Mouse (Mus musculus): ENCODE data around the gene Fuom.

The Fuom gene

DNA sequence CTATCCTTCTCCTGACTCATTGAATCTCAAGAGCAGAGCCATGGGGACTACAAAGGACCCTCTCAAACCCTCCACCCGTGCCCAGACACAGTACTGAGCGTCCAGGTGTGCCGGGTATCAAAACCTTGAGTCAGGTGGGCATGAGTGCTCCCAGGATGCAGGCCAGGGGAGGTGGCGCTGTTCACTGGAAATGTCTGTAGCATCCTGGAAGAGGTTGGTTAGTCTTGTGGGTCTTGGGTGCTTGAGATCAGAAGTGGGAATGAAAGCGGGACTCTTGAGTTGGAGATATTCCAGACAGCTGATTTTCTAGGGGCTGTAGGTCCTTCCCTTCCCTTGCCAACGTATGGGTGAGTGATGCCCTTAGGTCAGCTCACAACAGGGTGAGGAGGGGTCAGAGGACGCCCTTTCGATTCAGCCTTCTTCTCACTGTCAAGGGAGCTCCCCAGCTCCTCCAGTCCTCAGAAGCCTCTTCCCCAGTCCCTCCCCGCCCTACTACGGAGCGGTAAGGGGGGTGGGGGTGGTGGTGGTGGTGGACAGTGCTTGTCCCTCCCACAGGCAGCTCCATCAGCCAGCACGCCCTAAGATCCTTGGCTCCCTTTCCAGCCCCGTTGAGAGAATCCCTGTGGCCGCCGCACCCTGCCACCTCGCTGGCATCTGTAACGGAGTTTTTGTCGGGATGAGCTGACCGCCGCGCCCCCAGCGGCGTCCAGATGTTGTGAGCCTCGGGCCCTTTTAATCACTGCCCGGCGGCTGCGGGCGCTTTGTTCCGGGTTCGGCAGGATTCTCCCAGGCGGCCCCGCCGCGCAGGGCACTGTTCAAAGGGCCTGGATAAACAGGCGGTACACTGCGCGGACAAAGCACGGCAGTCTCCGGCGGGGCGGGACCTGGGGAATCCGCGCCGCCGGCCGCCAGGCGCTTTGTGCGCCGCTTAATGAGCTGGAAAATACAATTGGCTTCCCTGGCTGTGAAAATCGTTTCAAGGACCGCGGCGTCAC lies 44.5 kb downstream of the Fuom start:
- peak; percentile 56 for DNase-seq (ENCODE audit: low spot score)

- DNase-seq (ENCODE audit: low spot score) = no peak
These were observed 48.1 kb downstream of the Fuom start for GRCm38 (mm10) chr7:140054124-140054523.

DNA sequence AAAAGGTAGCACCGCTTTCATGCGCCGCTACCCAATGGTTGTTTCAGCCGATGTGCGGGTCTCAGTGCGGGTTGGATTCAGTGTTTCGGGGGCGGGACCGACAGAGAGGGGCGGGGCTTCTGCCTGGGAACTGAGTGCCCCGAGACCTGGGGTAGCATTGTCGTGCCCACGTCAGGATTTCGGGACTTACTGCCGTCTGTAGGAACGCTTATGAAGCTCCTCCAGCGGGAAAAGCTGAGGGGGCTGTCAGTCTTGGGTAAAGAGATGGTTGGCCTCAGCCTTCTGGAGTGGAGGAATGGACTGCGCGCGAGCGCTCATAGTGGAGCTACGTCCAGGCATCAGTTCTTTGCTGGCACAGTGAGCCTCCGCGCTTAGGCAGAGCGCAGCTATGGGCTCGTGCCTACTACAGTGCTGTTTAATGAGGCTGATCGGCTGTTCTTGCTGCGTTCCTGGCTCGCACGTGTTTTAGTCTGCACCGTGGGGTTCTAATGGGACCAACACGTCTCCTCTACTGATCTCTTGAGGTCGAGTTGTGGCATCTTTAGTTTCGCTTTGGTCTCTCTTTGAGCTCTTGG lies 53.0 kb downstream of the Fuom start:
- DNase-seq (ENCODE audit: low spot score) = peak; percentile 57

DNA sequence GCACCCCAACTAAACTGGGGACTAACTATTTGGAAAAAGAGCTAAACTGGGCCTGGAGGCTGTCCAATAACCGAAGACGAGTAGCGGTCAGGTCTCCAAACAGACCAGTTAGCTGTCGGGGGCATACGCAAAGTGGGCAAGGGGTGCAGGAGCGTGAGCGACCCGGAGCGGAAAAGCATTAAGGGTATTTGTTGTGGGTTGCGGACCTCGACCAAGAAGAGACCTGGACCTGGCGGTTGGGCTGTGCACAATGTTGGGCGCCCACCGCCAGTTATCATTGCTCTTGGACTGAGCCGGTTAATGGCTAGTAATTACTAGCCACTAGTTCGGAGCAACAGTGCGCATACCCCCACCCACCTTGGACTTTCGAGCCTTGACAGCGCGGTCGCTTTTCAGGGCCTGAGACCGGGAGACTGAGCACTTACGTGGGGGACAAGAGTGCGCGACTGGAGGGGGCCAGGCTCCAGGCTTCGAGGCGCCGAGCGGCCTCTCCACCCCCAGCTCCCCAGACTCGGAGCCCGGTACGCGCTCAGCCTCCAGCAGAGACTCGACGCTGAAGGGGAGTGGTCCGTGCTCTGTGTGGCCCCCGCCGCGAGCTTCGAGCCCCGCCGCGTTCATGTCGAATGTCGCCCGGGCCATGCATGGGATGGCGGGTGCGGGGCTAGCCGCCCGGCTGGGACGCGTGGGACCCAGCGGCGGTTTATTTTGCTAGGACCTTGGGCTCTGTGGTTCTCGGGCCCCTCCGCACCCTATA lies 53.7 kb downstream of the Fuom start, which contains the start of gene Msx3:
Gene Msx3 (minus strand): TSS at position 729 of the 754 bp plus-strand sequence.
- no peak for DNase-seq (ENCODE audit: low spot score)

GRCm38 (mm10) chr7:140047811-140048311 lies 54.4 kb downstream of the Fuom start:
- no peak for DNase-seq (ENCODE audit: low spot score)
